Mouse (Mus musculus): ENCODE measurements at regions not wholly inside any gene's neighbourhood (a gene's known extent, or its start where the extent isn't known, plus 50 kb on each side); places are given as distances from the start of the nearest gene placed in this dataset.

DNA sequence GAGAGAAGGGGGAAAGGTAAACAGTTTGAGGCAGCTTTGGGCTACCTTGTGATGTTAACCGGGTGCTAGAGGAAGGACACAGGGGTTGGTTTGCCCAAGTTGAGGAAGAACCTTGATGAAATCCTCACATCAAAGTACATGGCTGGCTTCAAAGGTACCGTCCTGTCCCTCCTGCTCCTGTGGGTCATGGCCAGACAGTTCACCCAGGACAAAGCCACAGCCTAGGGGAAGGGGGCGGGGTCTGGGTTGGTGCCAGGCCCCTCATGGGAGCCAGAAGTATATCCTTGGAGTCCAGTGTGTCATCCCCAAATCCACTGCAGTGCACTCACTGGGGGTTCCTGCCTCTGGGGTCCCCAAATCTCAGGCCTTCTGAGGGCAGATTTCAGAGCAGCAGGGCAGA, 339.0 kb upstream of the Tbx3 start:
- Histone ChIP-seq H3K27me3 (ENCODE audit: control insufficient read depth in 1 of 2, insufficient read depth in 2 of 2, low read length in 2 of 2) (no peaks in the 10 kb centered on the region), H3K79me2 (ENCODE audit: control insufficient read depth, insufficient read depth, low read length, poor library complexity) (no peaks in the 10 kb centered on the region), H3K36me3 (ENCODE audit: control insufficient read depth in 1 of 2, insufficient read depth in 2 of 2, low read length in 2 of 2) (no peaks in the 10 kb centered on the region), H3K4me3 (ENCODE audit: control insufficient read depth in 1 of 2, insufficient read depth in 1 of 2, low read depth in 2 of 2, low read length in 2 of 2) (no peak overlapping the region), H3K9ac (ENCODE audit: control insufficient read depth, low read depth, low read length, poor library complexity, severe bottlenecking) (no peak overlapping the region), H3K27ac (ENCODE audit: control insufficient read depth, low read depth, low read length) (no peak overlapping the region), H3K9me3 (replicated peaks; ENCODE audit: insufficient read depth, low read length) (no peaks in the 10 kb centered on the region), H3K4me1 (ENCODE audit: control insufficient read depth in 1 of 2, insufficient read depth in 2 of 2, low read length in 2 of 2) (no peaks in the 10 kb centered on the region)
- TF ChIP-seq SMC3 (IDR thresholded peaks at IDR 0.05; ENCODE audit: low read depth, low read length) (no peak), RCOR1 (IDR thresholded peaks at IDR 0.05; ENCODE audit: low read depth, low read length) (no peak), MEF2A (IDR thresholded peaks at IDR 0.05; ENCODE audit: extremely low read depth, insufficient replicate concordance, low read depth, low read length, poor library complexity, severe bottlenecking) (no peak), GABPA (IDR thresholded peaks at IDR 0.05; ENCODE audit: low read depth, low read length) (no peak), MYC (IDR thresholded peaks at IDR 0.05; ENCODE audit: low read depth, low read length) (no peak), TCF12 (IDR thresholded peaks at IDR 0.05; ENCODE audit: low read depth, low read length) (no peak), POLR2A (IDR thresholded peaks at IDR 0.05; ENCODE audit: control insufficient read depth in 1 of 2, insufficient read depth in 1 of 2, low read depth in 1 of 2, low read length in 2 of 2, poor library complexity in 1 of 2) (no peak)
- DNase-seq (ENCODE audit: low read depth, low spot score): no peak

DNA sequence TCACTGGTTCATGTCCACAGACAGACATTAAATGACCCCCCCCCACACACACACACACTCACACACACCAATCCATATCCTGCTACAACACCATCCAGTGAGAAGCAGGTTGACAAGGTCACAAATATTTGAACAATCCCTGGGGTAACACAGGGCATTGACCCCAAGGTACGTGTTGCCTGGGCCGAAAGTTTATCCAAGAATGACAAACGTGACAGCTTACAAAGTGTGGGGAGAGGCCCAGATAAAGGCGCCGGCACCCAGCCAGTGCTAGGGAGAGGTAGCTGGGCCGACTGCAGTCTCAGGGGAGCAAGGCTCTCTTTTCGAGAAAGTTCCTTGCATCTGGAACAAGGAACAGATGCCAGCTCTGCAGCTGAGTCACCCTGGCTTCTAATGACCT, 337.8 kb upstream of the Tbx3 start:
- no peaks in the 10 kb centered on the region for H3K27me3 ChIP-seq (ENCODE audit: control insufficient read depth in 1 of 2, insufficient read depth in 2 of 2, low read length in 2 of 2)
- no peaks in the 10 kb centered on the region for H3K36me3 ChIP-seq (ENCODE audit: control insufficient read depth in 1 of 2, insufficient read depth in 2 of 2, low read length in 2 of 2)
- no peak overlapping the region for H3K27ac ChIP-seq (ENCODE audit: control insufficient read depth, low read depth, low read length)
- no peak for TF ChIP-seq POLR2AphosphoS5 (IDR thresholded peaks at IDR 0.05; ENCODE audit: borderline replicate concordance, low read depth, low read length)
- TF ChIP-seq SIN3A (IDR thresholded peaks at IDR 0.05; ENCODE audit: low read length): no peak
- TF ChIP-seq ZC3H11A (IDR thresholded peaks at IDR 0.05; ENCODE audit: low read depth, low read length): no peak
- TF ChIP-seq POLR2AphosphoS2 (IDR thresholded peaks at IDR 0.05; ENCODE audit: low read length): no peak
- no peak for TF ChIP-seq USF2 (IDR thresholded peaks at IDR 0.05; ENCODE audit: borderline replicate concordance in 1 of 2, insufficient read depth in 1 of 2, low read depth in 1 of 2, low read length in 2 of 2)
- TF ChIP-seq CHD2 (IDR thresholded peaks at IDR 0.05; ENCODE audit: low read length): no peak
- TF ChIP-seq JUND (IDR thresholded peaks at IDR 0.05; ENCODE audit: low read depth, low read length): no peak
- no peak for TF ChIP-seq ZKSCAN1 (IDR thresholded peaks at IDR 0.05; ENCODE audit: low read depth, low read length)
- no peak for TF ChIP-seq MXI1 (IDR thresholded peaks at IDR 0.05; ENCODE audit: low read depth, low read length)
- no peak for TF ChIP-seq RAD21 (IDR thresholded peaks at IDR 0.05; ENCODE audit: low read depth, low read length)
- TF ChIP-seq MYC (IDR thresholded peaks at IDR 0.05; ENCODE audit: low read depth, low read length): no peak
- DNase-seq (ENCODE audit: low read depth, low spot score): no peak
- H3K9ac ChIP-seq (ENCODE audit: control insufficient read depth, low read depth, low read length, poor library complexity, severe bottlenecking): no peak overlapping the region
- H3K4me1 ChIP-seq (ENCODE audit: control insufficient read depth in 1 of 2, insufficient read depth in 2 of 2, low read length in 2 of 2): no peaks in the 10 kb centered on the region
- H3K4me3 ChIP-seq (ENCODE audit: control insufficient read depth in 1 of 2, insufficient read depth in 1 of 2, low read depth in 2 of 2, low read length in 2 of 2): no peak overlapping the region
- H3K79me2 ChIP-seq (ENCODE audit: control insufficient read depth, insufficient read depth, low read length, poor library complexity): no peaks in the 10 kb centered on the region
- no peaks in the 10 kb centered on the region for H3K9me3 ChIP-seq (replicated peaks; ENCODE audit: insufficient read depth, low read length)
